Mouse (Mus musculus): ENCODE results near the gene Xpr1. TPM values are rescaled to one million over a fixed set of nuclear protein-coding genes. Genes with fewer than 3 reads are reported as not detected.

The Xpr1 gene
- polyA plus RNA-seq, 2 experiments = 2.4 to 4.2 TPM

- ATAC-seq (ENCODE audit: insufficient read depth) (peak; percentile 92), DNase-seq (ENCODE audit: low read depth in 3 of 3, low spot score in 3 of 3) (peak; percentile 31 to 40 (median 39))
- H3K36me3 ChIP-seq (replicated peaks; ENCODE audit: control insufficient read depth, insufficient read depth, low read depth) = no peaks in the 10 kb centered on the region
- peaks cover 18 to 20% of the 10 kb centered on the region in 2 experiments for H3K4me1 ChIP-seq (replicated peaks; ENCODE audit: control insufficient read depth in 2 of 2, insufficient read depth in 2 of 2, low read length in 1 of 2)
- TF ChIP-seq CTCF (IDR thresholded peaks at IDR 0.05; ENCODE audit: low read depth) = no peak
- TF ChIP-seq EP300 (IDR thresholded peaks at IDR 0.05; ENCODE audit: low read depth) = peak; percentile 80
- H3K4me3 ChIP-seq (ENCODE audit: insufficient read depth in 1 of 2, low read depth in 2 of 2, low read length in 2 of 2) = no peak overlapping the region
- H3K27ac ChIP-seq = peak overlapping the region; percentile 12
- H3K9ac ChIP-seq (replicated peaks) = peak overlapping the region; percentile 31; the same call in 1 of the 2 replicates
- H3K9me3 ChIP-seq (ENCODE audit: control insufficient read depth, low read length) = no peaks in the 10 kb centered on the region
- peak overlapping the region; percentile 54 for H3K4me2 ChIP-seq (ENCODE audit: low read depth)
- no peaks in the 10 kb centered on the region for H3K27me3 ChIP-seq (ENCODE audit: control insufficient read depth, insufficient read depth, low read length)
- WGBS (ENCODE audit: insufficient replicate concordance) = 28% methylated on average over 7 of the region's 7 CpGs
Observed at GRCm38 (mm10) chr1:155320091-155320833, 97.0 kb downstream of the Xpr1 start.

GRCm38 (mm10) chr1:155319513-155319912 lies 97.7 kb downstream of the Xpr1 start:
- Histone ChIP-seq H3K36me3 (replicated peaks; ENCODE audit: control insufficient read depth, insufficient read depth, low read depth) (no peaks in the 10 kb centered on the region), H3K27ac (no peak overlapping the region), H3K9ac (replicated peaks) (no peak overlapping the region), H3K4me3 (ENCODE audit: insufficient read depth in 1 of 2, low read depth in 2 of 2, low read length in 2 of 2) (no peak overlapping the region), H3K27me3 (ENCODE audit: control insufficient read depth, insufficient read depth, low read length) (no peaks in the 10 kb centered on the region), H3K4me1 (replicated peaks; ENCODE audit: control insufficient read depth in 2 of 2, insufficient read depth in 2 of 2, low read length in 1 of 2) (peaks cover 18 to 20% of the 10 kb centered on the region in 2 experiments), H3K4me2 (ENCODE audit: low read depth) (peak overlapping the region; percentile 15; the same call in 1 of the 2 replicates), H3K9me3 (ENCODE audit: control insufficient read depth, low read length) (no peaks in the 10 kb centered on the region)
- DNase-seq (ENCODE audit: low read depth in 3 of 3, low spot score in 3 of 3) = peak in 2 of 3 experiments; percentile 11 to 15
- TF ChIP-seq EP300 (IDR thresholded peaks at IDR 0.05; ENCODE audit: low read depth) (no peak), CTCF (IDR thresholded peaks at IDR 0.05; ENCODE audit: low read depth) (no peak)
- WGBS (ENCODE audit: insufficient replicate concordance) = 34% methylated on average over 4 of the region's 4 CpGs
- ATAC-seq (ENCODE audit: insufficient read depth) = peak; percentile 81

GRCm38 (mm10) chr1:155311672-155312071 lies 105.5 kb downstream of the Xpr1 start:
- no peaks in the 10 kb centered on the region for H3K9me3 ChIP-seq (ENCODE audit: control insufficient read depth, low read length)
- H3K27me3 ChIP-seq (ENCODE audit: control insufficient read depth, insufficient read depth, low read length) = no peaks in the 10 kb centered on the region
- no peak for ATAC-seq (ENCODE audit: insufficient read depth)
- TF ChIP-seq CTCF (IDR thresholded peaks at IDR 0.05; ENCODE audit: low read depth) (no peak), EP300 (IDR thresholded peaks at IDR 0.05; ENCODE audit: low read depth) (no peak)
- no peaks in the 10 kb centered on the region for H3K4me1 ChIP-seq (replicated peaks; ENCODE audit: control insufficient read depth in 2 of 2, insufficient read depth in 2 of 2, low read length in 1 of 2)
- whole genome bisulfite sequencing (ENCODE audit: insufficient replicate concordance) = 82% methylated on average over 3 of the region's 3 CpGs
- no peak for DNase-seq (ENCODE audit: low read depth in 3 of 3, low spot score in 3 of 3)
- no peak overlapping the region for H3K9ac ChIP-seq (replicated peaks)
- H3K27ac ChIP-seq = no peak overlapping the region
- H3K36me3 ChIP-seq (replicated peaks; ENCODE audit: control insufficient read depth, insufficient read depth, low read depth) = peaks cover 7% of the 10 kb centered on the region; the same call in 1 of the 2 replicates
- H3K4me2 ChIP-seq (ENCODE audit: low read depth) = no peak overlapping the region
- no peak overlapping the region for H3K4me3 ChIP-seq (ENCODE audit: insufficient read depth in 1 of 2, low read depth in 2 of 2, low read length in 2 of 2)

GRCm38 (mm10) chr1:155306879-155307278 lies 110.3 kb downstream of the Xpr1 start:
- no peak overlapping the region for H3K27ac ChIP-seq
- TF ChIP-seq EP300 (IDR thresholded peaks at IDR 0.05; ENCODE audit: low read depth) (no peak), CTCF (IDR thresholded peaks at IDR 0.05; ENCODE audit: low read depth) (no peak)
- no peak overlapping the region for H3K9ac ChIP-seq (replicated peaks)
- H3K36me3 ChIP-seq (replicated peaks; ENCODE audit: control insufficient read depth, insufficient read depth, low read depth) = peaks cover 4% of the 10 kb centered on the region; the same call in 1 of the 2 replicates
- H3K9me3 ChIP-seq (ENCODE audit: control insufficient read depth, low read length) = no peaks in the 10 kb centered on the region
- DNase-seq (ENCODE audit: low read depth in 3 of 3, low spot score in 3 of 3) (no peak), ATAC-seq (ENCODE audit: insufficient read depth) (no peak)
- no peak overlapping the region for H3K4me2 ChIP-seq (ENCODE audit: low read depth)
- no peak overlapping the region for H3K4me3 ChIP-seq (ENCODE audit: insufficient read depth in 1 of 2, low read depth in 2 of 2, low read length in 2 of 2)
- no peaks in the 10 kb centered on the region for H3K27me3 ChIP-seq (ENCODE audit: control insufficient read depth, insufficient read depth, low read length)
- WGBS (ENCODE audit: insufficient replicate concordance) = 69% methylated on average over 3 of the region's 3 CpGs
- H3K4me1 ChIP-seq (replicated peaks; ENCODE audit: control insufficient read depth in 2 of 2, insufficient read depth in 2 of 2, low read length in 1 of 2) = no peaks in the 10 kb centered on the region

GRCm38 (mm10) chr1:155303402-155303801 lies 113.8 kb downstream of the Xpr1 start:
- H3K27ac ChIP-seq = no peak overlapping the region
- no peaks in the 10 kb centered on the region for H3K27me3 ChIP-seq (ENCODE audit: control insufficient read depth, insufficient read depth, low read length)
- H3K36me3 ChIP-seq (replicated peaks; ENCODE audit: control insufficient read depth, insufficient read depth, low read depth) = peaks cover 4% of the 10 kb centered on the region; the same call in 1 of the 2 replicates
- no peak overlapping the region for H3K9ac ChIP-seq (replicated peaks)
- no peaks in the 10 kb centered on the region for H3K4me1 ChIP-seq (replicated peaks; ENCODE audit: control insufficient read depth in 2 of 2, insufficient read depth in 2 of 2, low read length in 1 of 2)
- H3K9me3 ChIP-seq (ENCODE audit: control insufficient read depth, low read length) = no peaks in the 10 kb centered on the region
- DNase-seq (ENCODE audit: low read depth in 3 of 3, low spot score in 3 of 3) (no peak), ATAC-seq (ENCODE audit: insufficient read depth) (no peak)
- TF ChIP-seq EP300 (IDR thresholded peaks at IDR 0.05; ENCODE audit: low read depth) (no peak), CTCF (IDR thresholded peaks at IDR 0.05; ENCODE audit: low read depth) (no peak)
- WGBS (ENCODE audit: insufficient replicate concordance) = 93% methylated on average over 2 of the region's 2 CpGs
- H3K4me2 ChIP-seq (ENCODE audit: low read depth) = no peak overlapping the region
- H3K4me3 ChIP-seq (ENCODE audit: insufficient read depth in 1 of 2, low read depth in 2 of 2, low read length in 2 of 2) = no peak overlapping the region

Measured in liver, embryonic 14.5 days (tissue).